Mouse (Mus musculus): ENCODE results near the gene Cers1. TPM values are rescaled to one million over a fixed set of nuclear protein-coding genes. Genes with fewer than 3 reads are reported as not detected.
A peak's percentile ranks its signal among the peaks of the same experiment; 100 is the strongest.

Cers1 gene
- total RNA-seq (2021), result under 1 TPM; 0.43 to 0.56 TPM

GRCm38 (mm10) chr8:70315624-70316510 lies at the start of gene Cers1:
Cers1 (plus strand) TSS chr8:70315775.
- DNase-seq, result peak; percentile 64

- DNase-seq, result no peak
These were observed 47.9 kb upstream of the Cers1 start for GRCm38 (mm10) chr8:70267674-70268073.

GRCm38 (mm10) chr8:70268311-70268710 lies 47.3 kb upstream of the Cers1 start:
- no peak for DNase-seq

DNA sequence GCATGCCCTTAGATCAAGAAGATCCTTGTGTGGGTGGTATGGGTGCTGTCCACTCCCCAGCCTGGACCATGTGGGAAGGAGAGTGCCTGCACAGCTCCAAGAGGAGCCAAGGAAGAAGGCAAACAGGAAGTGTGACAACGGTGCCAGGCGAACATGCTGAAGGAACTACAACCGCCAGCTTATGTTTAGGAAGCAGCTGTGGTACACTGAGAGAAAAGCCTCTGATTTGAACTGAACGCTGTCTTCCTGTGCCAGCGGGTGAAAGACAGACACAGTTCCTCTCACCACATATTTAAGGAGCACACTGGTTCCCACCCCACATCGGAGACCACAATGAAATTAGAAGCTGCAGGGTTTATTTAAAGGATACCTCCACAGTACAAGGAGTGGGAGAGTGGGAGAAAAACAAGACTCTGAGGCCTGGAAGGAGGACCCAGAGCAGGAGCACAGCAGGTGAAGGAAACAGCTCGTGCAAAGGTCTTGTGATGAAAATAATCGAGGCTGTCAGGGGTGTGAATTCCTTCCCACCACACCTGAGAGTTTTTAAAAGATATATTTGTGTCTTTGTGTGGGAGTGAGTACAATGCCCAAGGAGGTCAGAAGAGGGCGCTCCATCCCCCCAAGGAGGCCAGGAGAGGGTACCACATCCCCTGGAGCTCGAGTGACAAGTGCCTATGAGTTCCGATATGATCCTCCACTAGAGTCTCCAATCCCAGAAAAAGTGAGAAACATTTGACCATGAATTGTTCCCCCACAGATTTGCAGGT lies 46.6 kb upstream of the Cers1 start:
- peak; percentile 57 for DNase-seq

DNA sequence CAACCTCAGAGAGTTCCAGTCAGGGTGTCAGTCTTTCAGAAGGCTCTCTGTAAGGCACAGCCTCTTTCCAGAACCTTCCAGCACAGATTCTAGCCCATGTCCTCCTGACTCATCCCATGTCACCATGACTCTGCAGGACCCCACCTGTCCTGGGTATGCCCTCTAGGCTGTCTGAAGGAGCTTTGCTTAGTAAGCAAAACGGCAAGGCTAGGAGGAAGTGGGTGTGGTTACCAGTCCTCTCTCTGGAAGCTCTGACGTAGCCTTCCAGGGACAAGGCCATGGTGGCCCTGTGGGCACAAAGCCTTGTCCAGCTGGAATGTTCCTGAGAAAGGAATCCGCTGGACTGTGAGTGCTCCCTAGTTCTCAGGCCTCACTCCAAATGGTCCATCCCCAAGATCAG lies 42.6 kb upstream of the Cers1 start:
- no peak for DNase-seq

- no peak for DNase-seq
These were observed 41.2 kb upstream of the Cers1 start for GRCm38 (mm10) chr8:70274350-70274749.

GRCm38 (mm10) chr8:70276476-70276875 lies 39.1 kb upstream of the Cers1 start:
- peak; percentile 55 for DNase-seq

GRCm38 (mm10) chr8:70278175-70278574 lies 37.4 kb upstream of the Cers1 start:
- no peak for DNase-seq

GRCm38 (mm10) chr8:70279266-70279665 lies 36.3 kb upstream of the Cers1 start:
- DNase-seq, result no peak

- DNase-seq, result no peak
These were observed 34.6 kb upstream of the Cers1 start for GRCm38 (mm10) chr8:70281001-70281400.

GRCm38 (mm10) chr8:70282603-70283135 lies 32.9 kb upstream of the Cers1 start, which contains the start of gene Homer3:
Homer3 (plus strand) TSS chr8:70282827.
- peak; percentile 95 for DNase-seq

DNA sequence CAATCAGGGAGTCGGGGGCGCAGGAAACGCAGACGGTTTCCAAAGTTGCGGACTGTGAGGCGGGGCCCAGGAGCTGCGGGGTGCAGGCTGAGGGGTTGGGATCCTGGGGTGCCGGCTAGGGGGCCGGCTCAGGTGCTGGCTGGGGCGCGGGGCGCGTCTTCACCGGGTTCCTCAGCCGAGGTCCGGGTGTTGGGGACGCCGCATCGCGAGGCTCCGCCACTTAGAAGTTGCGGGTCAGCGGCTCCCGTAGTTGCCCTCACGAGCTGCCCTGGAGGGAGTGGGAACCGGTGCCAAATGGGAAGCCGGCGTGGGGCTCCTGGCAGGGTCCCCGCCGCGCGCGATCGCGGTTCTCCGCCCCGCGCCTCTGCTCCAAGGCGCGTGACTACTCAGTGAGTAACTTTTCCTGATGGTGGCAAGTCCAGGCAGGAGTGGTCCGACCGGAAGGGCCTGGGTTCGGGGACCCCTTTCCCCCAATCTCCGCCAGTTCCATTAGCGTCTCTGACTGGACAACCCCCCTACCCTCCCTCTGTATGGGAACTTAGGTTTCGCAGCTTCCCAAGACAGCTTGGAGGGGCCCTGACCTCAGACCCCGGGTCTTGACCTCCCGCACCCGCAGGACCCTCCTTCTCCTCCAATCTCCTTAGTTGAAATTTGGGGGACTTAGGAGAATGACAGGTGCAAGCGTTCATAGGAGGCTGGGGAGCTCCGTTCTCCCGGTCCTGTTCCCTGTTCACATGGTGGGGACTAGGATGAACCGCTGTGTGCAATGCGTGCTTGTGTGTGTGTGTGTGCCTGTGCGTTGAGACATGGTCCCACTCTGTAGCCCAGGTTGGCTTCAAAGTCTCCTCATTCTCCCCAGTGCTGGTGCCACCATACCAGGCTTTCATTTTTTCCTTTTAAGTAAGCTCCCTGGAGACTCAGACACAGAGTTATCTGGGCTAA lies 32.2 kb upstream of the Cers1 start:
- DNase-seq, result peak; percentile 54

GRCm38 (mm10) chr8:70284421-70284820 lies 31.2 kb upstream of the Cers1 start:
- DNase-seq, result no peak

- no peak for DNase-seq
These were observed 30.3 kb upstream of the Cers1 start for GRCm38 (mm10) chr8:70285304-70285703.

DNA sequence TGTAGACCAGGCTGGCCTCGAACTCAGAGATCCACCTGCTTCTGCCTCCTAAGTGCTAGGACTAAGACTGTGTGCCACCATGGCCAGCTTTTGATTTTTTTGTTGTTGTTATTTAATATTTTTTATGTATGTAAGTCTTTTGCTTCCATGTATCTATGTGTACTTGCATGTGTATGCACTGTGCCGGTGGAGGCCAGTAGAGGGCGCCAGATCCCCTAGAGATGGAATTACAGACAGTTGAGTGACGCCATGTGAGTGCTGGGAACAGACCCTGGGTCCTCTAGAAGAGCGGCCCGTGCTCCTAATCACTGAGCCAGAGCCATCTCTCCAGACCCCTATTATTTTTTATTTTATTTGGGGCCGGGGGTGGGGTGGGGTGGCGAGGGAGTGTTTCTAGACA lies 28.8 kb upstream of the Cers1 start:
- no peak for DNase-seq

- DNase-seq, result no peak
These were observed 21.6 kb upstream of the Cers1 start for GRCm38 (mm10) chr8:70293988-70294405.

- no peak for DNase-seq
These were observed 14.7 kb upstream of the Cers1 start for GRCm38 (mm10) chr8:70300881-70301280.

GRCm38 (mm10) chr8:70302358-70302890 lies 13.2 kb upstream of the Cers1 start, which contains the start of the genes Ddx49 and Cope:
Ddx49 (minus strand) TSS chr8:70302489.
Cope (plus strand) TSS chr8:70302518.
- peak; percentile 94 for DNase-seq

DNA sequence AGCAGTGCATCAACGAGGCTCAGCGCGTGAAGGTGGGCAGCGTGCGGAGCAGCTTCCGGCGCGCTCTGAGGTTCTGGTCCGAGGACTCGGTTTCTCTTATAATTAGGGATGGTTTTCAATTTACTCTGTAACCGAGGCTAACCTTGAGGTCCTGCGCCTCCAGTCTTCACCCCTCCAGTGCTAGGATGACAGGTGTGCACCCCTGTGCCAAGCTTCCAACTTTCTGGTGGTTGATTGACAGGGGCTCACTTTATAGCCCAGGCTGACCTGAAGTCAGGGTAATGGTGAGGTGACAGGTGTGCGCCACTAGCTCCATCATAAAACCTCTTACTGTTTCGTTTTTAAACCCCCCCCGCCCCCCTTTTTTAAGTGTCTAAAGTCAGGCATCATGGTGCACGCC lies 12.7 kb upstream of the Cers1 start:
- DNase-seq, result no peak

GRCm38 (mm10) chr8:70309311-70309710 lies 6.3 kb upstream of the Cers1 start:
- DNase-seq, result peak; percentile 52

GRCm38 (mm10) chr8:70313399-70313798 lies 2.2 kb upstream of the Cers1 start:
- DNase-seq, result peak; percentile 36

Measured in heart, postnatal 4 days (tissue).